Mouse (Mus musculus) neural tube, embryonic 12.5 days (tissue): ENCODE results near the gene Mpp1. TPM values are rescaled to one million over a fixed set of nuclear protein-coding genes. Genes with fewer than 3 reads are reported as not detected.

Source experiments
- ATAC-seq: fragments of 200-750 bp; cut with Nextera tagmentation; 2 replicates; pipeline ENCODE4 v1.8.0; 2017; ENCODE audit warnings: low read depth, mild to moderate bottlenecking, moderate TSS enrichment, moderate library complexity; ENCODE audit not compliant: low FRiP score
- H3K27ac ChIP-seq: fragments of 300-500 bp; sonication (generic); 2 replicates; pipeline ENCODE4 v1.5.1; 2016
- H3K27me3 ChIP-seq: fragments of 300-500 bp; sonication (generic); replicated peaks from 2 replicates; pipeline ENCODE4 v1.6.1; 2016; ENCODE audit warnings: mild to moderate bottlenecking
- H3K36me3 ChIP-seq: fragments of 300-500 bp; sonication (generic); 2 replicates; pipeline ENCODE4 v1.6.1; 2016; ENCODE audit warnings: mild to moderate bottlenecking
- H3K4me1 ChIP-seq: fragments of 300-500 bp; sonication (generic); 2 replicates; pipeline ENCODE4 v1.6.1; 2016
- H3K4me2 ChIP-seq: fragments of 300-500 bp; sonication (generic); replicated peaks from 2 replicates; pipeline ENCODE4 v1.6.1; 2016; ENCODE audit warnings: mild to moderate bottlenecking
- H3K4me3 ChIP-seq: fragments of 300-500 bp; sonication (generic); 2 replicates; pipeline ENCODE4 v1.5.1; 2016
- H3K9ac ChIP-seq: fragments of 300-500 bp; sonication (generic); 2 replicates; pipeline ENCODE4 v1.6.1; 2016; ENCODE audit warnings: mild to moderate bottlenecking
- H3K9me3 ChIP-seq: fragments of 300-500 bp; sonication (generic); 2 replicates; pipeline ENCODE4 v1.6.1; 2016; ENCODE audit warnings: mild to moderate bottlenecking
- WGBS: fragments of 180-500 bp; shearing (Covaris S2); methylation state at CpG from one replicate; pipeline ENCODE4 v1.1.7; 2016; 5-methylcytosine and 5-hydroxymethylcytosine counted together
- polyA plus RNA-seq: library from polyadenylated mRNA; unstranded; fragments of >200 nt; fragmentation: Nextera tagmentation; extraction: Ambion mirVana; gene quantifications from 2 replicates; pipeline ENCODE4 v1.2.1, GENCODE M21; 2016

The Mpp1 gene
- polyA plus RNA-seq, 1 experiment from 2014 or later: 26.1 TPM

- Histone ChIP-seq H3K4me3 (no peak overlapping the region), H3K27ac (no peak overlapping the region), H3K27me3 (no peaks in the 10 kb centered on the region), H3K36me3 (no peaks in the 10 kb centered on the region), H3K4me2 (no peak overlapping the region), H3K9me3 (no peaks in the 10 kb centered on the region), H3K9ac (no peak overlapping the region), H3K4me1 (no peaks in the 10 kb centered on the region)
- ATAC-seq: no peak
These were observed 3.9 kb downstream of the Mpp1 start for GRCm38 (mm10) chrX:75126893-75127292.

GRCm38 (mm10) chrX:75125606-75126005, 5.2 kb downstream of the Mpp1 start:
- no peak for ATAC-seq
- Histone ChIP-seq H3K27ac (no peak overlapping the region), H3K9me3 (no peaks in the 10 kb centered on the region), H3K4me2 (no peak overlapping the region), H3K9ac (no peak overlapping the region), H3K4me3 (no peak overlapping the region), H3K36me3 (no peaks in the 10 kb centered on the region), H3K4me1 (no peaks in the 10 kb centered on the region), H3K27me3 (no peaks in the 10 kb centered on the region)
- WGBS: 94% methylated on average over 3 of the region's 3 CpGs

GRCm38 (mm10) chrX:75115550-75115949, 15.3 kb downstream of the Mpp1 start:
- Histone ChIP-seq H3K9me3 (no peaks in the 10 kb centered on the region), H3K4me2 (no peak overlapping the region), H3K27ac (no peak overlapping the region), H3K9ac (no peak overlapping the region), H3K4me3 (no peak overlapping the region), H3K4me1 (no peaks in the 10 kb centered on the region), H3K27me3 (no peaks in the 10 kb centered on the region), H3K36me3 (peaks cover 4% of the 10 kb centered on the region; the same call in 1 of the 2 replicates)
- no peak for ATAC-seq

- no peak overlapping the region for H3K27ac ChIP-seq
- no peak overlapping the region for H3K4me2 ChIP-seq
- no peaks in the 10 kb centered on the region for H3K9me3 ChIP-seq
- no peak overlapping the region for H3K9ac ChIP-seq
- no peaks in the 10 kb centered on the region for H3K27me3 ChIP-seq
- 91% methylated on average over 6 of the region's 6 CpGs for WGBS
- no peak for ATAC-seq
- peaks cover 28% of the 10 kb centered on the region for H3K36me3 ChIP-seq
- H3K4me1 ChIP-seq: no peaks in the 10 kb centered on the region
- no peak overlapping the region for H3K4me3 ChIP-seq
These were observed 28.5 kb downstream of the Mpp1 start for GRCm38 (mm10) chrX:75102293-75102692.

- H3K27ac ChIP-seq: no peak overlapping the region
- ATAC-seq: no peak
- no peaks in the 10 kb centered on the region for H3K27me3 ChIP-seq
- no peak overlapping the region for H3K9ac ChIP-seq
- peaks cover 10% of the 10 kb centered on the region for H3K36me3 ChIP-seq
- H3K4me3 ChIP-seq: no peak overlapping the region
- H3K4me1 ChIP-seq: no peaks in the 10 kb centered on the region
- 92% methylated on average over 8 of the region's 8 CpGs for WGBS
- H3K4me2 ChIP-seq: no peak overlapping the region
- H3K9me3 ChIP-seq: no peaks in the 10 kb centered on the region
These were observed 32.0 kb downstream of the Mpp1 start for GRCm38 (mm10) chrX:75098799-75099198.

- no peaks in the 10 kb centered on the region for H3K9me3 ChIP-seq
- H3K27ac ChIP-seq: no peak overlapping the region
- H3K4me2 ChIP-seq: peak overlapping the region; percentile 58
- H3K36me3 ChIP-seq: peaks cover 4% of the 10 kb centered on the region; the same call in 1 of the 2 replicates
- WGBS: 17% methylated on average over 23 of the region's 23 CpGs
- peak overlapping the region; percentile 56 for H3K9ac ChIP-seq
- no peaks in the 10 kb centered on the region for H3K27me3 ChIP-seq
- H3K4me1 ChIP-seq: no peaks in the 10 kb centered on the region
- peak; percentile 22 for ATAC-seq
- H3K4me3 ChIP-seq: peak overlapping the region; percentile 48
These were observed 34.5 kb downstream of the Mpp1 start for GRCm38 (mm10) chrX:75096163-75096770.

GRCm38 (mm10) chrX:75095369-75096162, 35.2 kb downstream of the Mpp1 start, which contains the start of gene Dkc1:
Dkc1 (plus strand) TSS chrX:75095854.
- ATAC-seq: peak; percentile 99
- Histone ChIP-seq H3K36me3 (peaks cover 4% of the 10 kb centered on the region; the same call in 1 of the 2 replicates), H3K27me3 (no peaks in the 10 kb centered on the region), H3K4me1 (no peaks in the 10 kb centered on the region), H3K9ac (peak within 1 kb of the TSS; percentile 56), H3K4me2 (peak within 1 kb of the TSS; percentile 58), H3K4me3 (peak within 1 kb of the TSS; percentile 48), H3K9me3 (no peaks in the 10 kb centered on the region), H3K27ac (no peak within 1 kb of the TSS)
- 14% methylated on average over 29 of the region's 29 CpGs for WGBS

- 26% methylated on average over 1 of the region's 1 CpGs for WGBS
- no peak overlapping the region for H3K4me3 ChIP-seq
- H3K4me2 ChIP-seq: no peak overlapping the region
- no peak overlapping the region for H3K27ac ChIP-seq
- H3K9me3 ChIP-seq: no peaks in the 10 kb centered on the region
- H3K36me3 ChIP-seq: no peaks in the 10 kb centered on the region
- H3K9ac ChIP-seq: no peak overlapping the region
- H3K4me1 ChIP-seq: no peaks in the 10 kb centered on the region
- H3K27me3 ChIP-seq: no peaks in the 10 kb centered on the region
- no peak for ATAC-seq
These were observed 45.2 kb downstream of the Mpp1 start for GRCm38 (mm10) chrX:75085654-75086053.

- H3K27ac ChIP-seq: no peak within 1 kb of the TSS
These were observed 45.9 kb downstream of the Mpp1 start, which contains the start of gene Gab3 for GRCm38 (mm10) chrX:75084774-75085508. Gab3 (minus strand) TSS chrX:75085458.

GRCm38 (mm10) chrX:75083982-75084773, 46.6 kb downstream of the Mpp1 start:
- Histone ChIP-seq H3K4me3 (peak overlapping the region; percentile 38), H3K9me3 (no peaks in the 10 kb centered on the region), H3K4me1 (no peaks in the 10 kb centered on the region), H3K9ac (peak overlapping the region; percentile 26; the same call in 1 of the 2 replicates), H3K27ac (no peak overlapping the region), H3K4me2 (peak overlapping the region; percentile 57), H3K36me3 (no peaks in the 10 kb centered on the region), H3K27me3 (no peaks in the 10 kb centered on the region)
- 26% methylated on average over 26 of the region's 26 CpGs for WGBS
- peak; percentile 89 for ATAC-seq

More at GRCm38 (mm10) chrX:75084774-75085508, 45.9 kb downstream of the Mpp1 start, which contains the start of gene Gab3:
- peak; percentile 92 for ATAC-seq
- H3K27me3 ChIP-seq: no peaks in the 10 kb centered on the region
- H3K4me2 ChIP-seq: peak within 1 kb of the TSS; percentile 57
- H3K4me1 ChIP-seq: no peaks in the 10 kb centered on the region
- no peaks in the 10 kb centered on the region for H3K9me3 ChIP-seq
- H3K9ac ChIP-seq: peak within 1 kb of the TSS; percentile 26; the same call in 1 of the 2 replicates
- WGBS: 6% methylated on average over 10 of the region's 17 CpGs
- H3K4me3 ChIP-seq: peak within 1 kb of the TSS; percentile 38
- no peaks in the 10 kb centered on the region for H3K36me3 ChIP-seq

- Histone ChIP-seq H3K9ac (no peak overlapping the region), H3K36me3 (no peaks in the 10 kb centered on the region), H3K4me2 (no peak overlapping the region), H3K27ac (no peak overlapping the region), H3K4me1 (no peaks in the 10 kb centered on the region), H3K9me3 (no peaks in the 10 kb centered on the region), H3K4me3 (no peak overlapping the region), H3K27me3 (no peaks in the 10 kb centered on the region)
- WGBS: 60% methylated on average over 2 of the region's 2 CpGs
- ATAC-seq: no peak
These were observed 48.5 kb downstream of the Mpp1 start for GRCm38 (mm10) chrX:75082351-75082750.
